Mouse (Mus musculus) spleen, postnatal 14 days (tissue): ENCODE data around the gene Shroom4.
"Not testable (repeated sequence)": the region's sequence is repeated elsewhere in the genome, so short reads cannot be mapped to it uniquely, and the experiment has no call there.

Source experiments
- DNase-seq, 2 experiments: peaks; one replicate each; pipeline ENCODE4 v3.0.0; 2021 to 2022; ENCODE audit warnings: low spot score in 2 of 2

Shroom4 gene

DNA sequence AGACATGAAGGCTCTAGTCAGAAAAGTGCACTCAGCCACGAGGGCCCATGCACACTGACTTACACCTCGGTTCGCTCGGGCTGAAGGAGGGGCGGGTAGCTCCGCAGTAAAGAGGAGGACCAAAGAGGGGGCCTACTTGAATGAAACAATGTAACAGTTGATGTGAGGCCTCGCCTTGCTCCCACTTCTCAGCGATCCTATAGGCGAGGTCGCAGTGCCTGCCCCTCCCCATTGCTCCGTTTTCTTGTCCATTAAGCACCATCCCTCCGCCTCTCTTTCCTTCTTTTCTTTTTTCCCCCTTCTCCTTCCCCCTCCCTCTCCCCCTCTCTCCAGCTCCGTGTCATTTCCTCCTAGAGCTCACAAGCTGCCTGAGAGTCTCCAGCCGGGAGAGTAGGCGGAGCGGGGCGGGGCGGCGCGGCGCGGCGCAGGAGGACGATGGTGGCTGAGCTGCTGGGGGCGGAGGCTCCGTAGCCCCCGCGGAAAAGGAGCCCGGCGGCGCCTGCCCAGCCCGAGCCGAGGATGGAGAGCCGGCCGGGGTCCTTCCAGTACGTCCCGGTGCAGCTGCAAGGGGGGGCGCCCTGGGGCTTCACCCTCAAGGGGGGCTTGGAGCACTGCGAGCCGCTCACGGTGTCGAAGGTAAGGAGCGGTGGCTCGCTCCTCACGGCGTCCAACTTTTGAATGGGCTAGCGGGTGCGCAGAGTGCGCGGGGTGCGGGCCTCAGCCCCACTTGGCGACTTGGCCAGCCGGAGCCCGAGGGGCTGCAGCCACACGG, at the start of gene Shroom4:
Gene Shroom4, plus strand, starts transcription at position 229 of the 772 bp plus-strand sequence.
- no peak for DNase-seq

DNA sequence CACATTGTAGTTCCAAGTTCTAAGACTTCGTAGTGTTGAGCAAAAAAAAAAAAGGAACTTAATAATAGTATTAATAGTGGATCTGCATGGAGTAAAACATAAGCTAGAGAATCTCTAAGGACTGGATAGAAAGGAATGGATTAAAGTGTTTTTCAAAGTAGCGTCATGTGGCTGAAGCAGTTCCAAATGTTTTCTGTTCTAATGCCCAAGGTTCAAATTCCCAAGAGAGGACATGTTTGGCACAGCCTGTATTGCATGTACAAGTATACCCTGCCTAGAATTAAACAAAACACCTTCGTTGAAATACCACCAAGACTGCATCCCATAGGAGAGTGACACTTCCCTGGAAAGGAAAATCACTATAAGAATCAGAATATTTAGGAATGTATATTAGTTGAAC, 42.8 kb upstream of the Shroom4 start:
- no peak for DNase-seq

DNA sequence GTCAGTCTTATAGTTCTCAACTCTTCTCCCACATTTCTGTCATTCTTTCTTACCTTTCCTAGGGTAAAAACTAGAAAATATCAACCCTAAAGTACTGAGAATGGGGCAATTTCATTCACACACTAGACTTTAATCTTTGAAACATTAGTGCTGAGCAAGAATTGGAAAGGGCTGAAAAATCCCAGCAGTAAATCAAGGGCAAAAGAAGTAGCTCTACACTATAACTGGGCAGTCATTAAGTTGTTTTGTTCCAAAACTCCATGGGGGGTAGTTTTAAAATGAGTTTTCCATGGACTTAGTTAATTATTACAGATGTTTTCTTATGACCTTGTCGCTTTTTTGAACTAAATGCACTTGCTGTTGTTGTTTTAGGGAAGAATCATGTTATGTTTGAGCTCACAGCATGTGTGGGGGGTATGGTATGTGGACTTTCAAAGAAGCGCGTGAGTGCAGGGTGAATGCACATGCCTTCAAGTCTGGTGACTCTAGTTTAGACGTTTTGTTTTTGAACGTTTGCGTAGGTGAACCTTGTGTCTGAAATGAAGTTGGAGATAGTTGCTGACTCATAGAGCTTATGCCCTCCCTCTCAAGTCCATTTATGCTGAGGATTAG, 42.0 kb upstream of the Shroom4 start:
- no peak for DNase-seq

DNA sequence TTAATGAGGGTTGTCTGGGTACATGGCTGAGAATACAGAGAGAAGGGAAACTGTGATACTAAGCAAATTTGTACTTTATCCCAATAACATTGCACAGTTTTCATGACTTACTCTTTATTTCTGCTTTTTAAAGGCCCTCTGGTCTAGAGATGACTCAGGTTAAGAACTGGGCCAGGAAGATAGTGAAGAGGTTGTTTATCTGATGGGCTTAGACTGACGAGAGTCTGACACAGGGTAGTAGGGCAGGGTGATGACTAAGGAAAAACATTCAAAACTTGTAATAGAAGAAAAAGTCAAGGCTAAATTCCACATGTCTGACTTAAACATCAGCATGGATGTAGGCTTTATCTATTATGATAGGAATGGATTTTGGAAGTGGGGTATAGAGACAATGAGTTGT, 30.8 kb upstream of the Shroom4 start:
- DNase-seq, result no peak

DNA sequence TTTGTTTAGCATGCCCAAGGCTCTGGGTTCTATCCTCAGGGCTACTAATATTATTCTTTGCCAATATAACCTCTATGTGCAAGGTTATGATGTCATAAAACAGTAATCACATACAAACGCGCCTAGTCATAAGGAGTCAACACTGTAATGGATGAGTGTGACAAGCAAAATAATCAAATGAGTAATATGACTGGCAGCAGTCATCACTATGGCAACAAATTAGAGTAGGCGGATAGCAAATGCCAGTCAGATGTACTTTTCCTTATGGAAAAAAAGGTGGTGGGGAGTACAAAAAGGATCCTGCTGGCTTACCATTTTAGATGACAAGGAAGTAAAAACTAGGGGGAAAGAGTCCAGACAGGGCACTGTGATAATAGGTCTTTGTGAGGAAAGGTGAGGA, 28.9 kb upstream of the Shroom4 start:
- no peak for DNase-seq

DNA sequence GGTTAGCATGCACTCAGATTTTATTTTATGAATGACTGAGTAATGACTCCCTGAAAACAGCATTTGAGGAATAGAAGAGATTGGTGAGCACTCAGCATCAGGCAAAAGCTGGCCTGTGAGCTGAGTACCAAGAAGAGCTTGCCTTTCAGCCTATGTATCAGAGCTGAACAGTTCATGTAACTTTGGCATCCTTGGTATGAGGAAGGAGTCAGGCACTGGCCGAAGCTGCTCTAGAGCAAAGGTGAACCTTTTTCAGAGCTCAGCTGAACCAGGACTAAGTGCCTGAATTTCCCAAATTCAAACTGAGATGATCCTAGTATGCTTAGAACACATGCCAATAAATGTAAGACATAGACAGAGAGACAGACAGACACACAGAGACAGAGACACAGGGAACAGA, 5.8 kb upstream of the Shroom4 start:
- DNase-seq, result no peak

DNA sequence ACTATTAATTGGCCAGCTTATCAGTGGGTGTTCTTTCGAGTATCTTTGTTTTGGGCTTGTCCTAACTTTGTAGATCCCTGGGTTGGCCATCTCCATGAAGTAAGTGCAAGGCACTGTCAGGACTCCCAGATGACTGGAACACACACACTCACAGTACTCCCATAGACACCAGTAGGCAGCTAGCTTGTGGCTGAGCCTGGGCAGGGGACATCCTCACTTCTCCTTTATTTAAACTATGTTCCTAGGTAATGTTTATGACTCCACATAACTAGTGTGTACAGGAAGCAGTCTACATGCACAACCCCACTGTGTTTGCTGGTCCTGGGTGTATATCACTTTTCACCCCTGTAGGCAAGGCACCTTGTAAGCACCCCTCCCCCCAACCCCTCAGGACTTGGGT, 461 bp upstream of the Shroom4 start:
- DNase-seq, result no peak

DNA sequence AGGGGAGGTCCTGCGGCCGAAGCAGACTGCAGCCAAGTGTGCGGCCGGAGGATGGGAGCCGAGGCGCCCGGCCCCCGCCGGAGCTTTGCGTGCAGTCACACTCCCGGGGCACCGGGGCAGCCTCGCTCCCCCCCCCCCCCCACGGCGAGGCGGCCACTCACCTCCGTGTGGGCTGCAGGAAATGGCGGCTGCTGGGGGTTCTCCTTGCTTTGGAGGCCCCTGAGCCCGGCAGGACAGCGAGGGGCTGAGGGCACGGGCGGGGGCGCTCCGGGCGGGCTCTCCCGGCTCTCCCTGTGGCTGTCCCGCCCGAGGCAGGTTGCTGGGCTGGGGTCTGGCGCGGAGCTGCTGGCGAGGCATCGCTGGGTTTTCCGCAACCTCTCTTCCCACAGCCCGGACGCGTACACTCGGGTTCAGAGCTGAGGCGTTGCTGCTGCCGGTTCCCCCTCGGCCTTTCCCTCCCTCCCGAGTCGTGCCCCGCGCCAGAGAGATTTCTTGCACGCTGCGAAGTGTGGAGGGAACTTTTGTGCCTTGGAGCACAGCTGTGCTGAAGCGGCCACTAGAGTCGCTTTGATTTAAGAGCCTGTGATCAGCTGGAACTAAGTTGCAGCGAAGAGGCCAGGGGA, 855 bp downstream of the Shroom4 start:
- DNase-seq, result no peak

DNA sequence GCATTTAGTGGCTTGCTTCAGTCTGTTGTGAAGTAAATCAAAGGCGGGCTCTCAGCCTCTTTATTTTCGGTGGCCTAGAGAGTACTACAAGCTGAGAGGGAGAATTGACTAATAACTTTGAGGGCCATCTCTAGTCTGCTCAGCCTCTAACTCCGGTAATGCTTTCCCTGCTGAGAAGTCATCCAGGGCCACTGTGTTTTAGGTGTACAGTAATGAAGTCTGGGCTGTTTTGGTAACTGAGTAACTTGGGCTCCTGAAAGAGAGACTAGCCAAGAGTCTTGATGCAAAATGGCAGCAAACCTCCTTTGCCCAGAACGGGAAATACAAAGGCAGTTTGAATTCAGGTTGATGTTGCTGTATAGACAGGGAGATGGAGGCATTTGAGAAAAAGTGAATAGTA, 3.3 kb downstream of the Shroom4 start:
- no peak for DNase-seq

DNA sequence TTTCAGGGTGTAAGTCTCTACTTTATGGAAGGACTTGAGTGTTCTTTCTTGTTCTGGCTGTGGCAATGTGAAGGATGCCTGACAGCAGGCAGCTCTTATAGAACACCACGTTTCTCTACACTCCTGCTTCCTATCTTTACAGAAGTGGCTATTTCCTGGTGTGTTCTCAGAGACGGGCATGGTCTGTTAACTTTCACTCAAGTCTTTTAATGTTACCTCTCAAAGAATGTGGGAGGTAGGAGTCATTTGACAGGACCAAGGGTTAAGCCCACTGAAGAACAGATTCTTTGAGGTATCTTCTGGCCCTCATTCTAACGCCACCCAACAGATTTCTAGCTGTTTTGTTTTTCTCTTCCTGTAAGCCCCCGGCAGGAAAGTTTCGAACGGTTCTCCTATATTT, 9.5 kb downstream of the Shroom4 start:
- DNase-seq, result no peak

DNA sequence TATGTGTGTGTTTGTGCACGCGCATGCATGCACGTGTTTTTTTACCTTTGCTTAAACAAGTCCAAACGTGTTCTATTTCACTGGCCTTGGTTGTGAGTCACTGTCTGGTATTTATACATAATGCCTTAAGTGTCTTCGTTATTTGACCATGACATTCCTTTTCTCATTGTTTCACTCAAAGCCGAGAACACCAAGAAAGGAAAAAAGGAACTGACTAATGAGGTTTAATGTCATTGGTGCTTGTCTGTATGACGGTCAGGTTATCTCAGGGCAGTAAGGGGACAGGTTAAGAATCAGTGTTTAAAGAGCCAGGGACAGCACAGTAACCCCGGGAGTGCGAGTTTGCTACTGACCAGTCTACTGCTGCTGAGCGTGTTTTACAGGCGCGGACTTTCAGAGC, 15.8 kb downstream of the Shroom4 start:
- no peak for DNase-seq

DNA sequence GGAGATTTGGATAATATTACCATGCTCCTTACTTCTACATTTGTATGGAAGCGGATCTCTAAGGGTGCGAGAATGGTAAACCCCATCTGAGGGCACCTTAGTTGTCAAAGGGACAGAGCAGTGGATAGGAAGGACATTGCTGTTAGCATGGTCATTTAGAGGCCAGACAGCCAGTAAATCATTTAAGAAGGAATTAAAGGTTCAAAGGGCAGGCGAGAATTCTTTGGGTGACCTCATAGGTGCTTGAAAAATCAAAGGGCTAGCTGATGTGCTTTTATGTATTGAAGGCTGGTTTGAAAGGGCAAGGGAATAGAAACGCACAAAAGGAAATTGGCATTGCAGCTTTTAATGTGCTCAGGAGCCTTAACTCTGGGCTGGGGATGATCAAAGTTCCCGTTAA, 16.3 kb downstream of the Shroom4 start:
- no peak for DNase-seq

DNA sequence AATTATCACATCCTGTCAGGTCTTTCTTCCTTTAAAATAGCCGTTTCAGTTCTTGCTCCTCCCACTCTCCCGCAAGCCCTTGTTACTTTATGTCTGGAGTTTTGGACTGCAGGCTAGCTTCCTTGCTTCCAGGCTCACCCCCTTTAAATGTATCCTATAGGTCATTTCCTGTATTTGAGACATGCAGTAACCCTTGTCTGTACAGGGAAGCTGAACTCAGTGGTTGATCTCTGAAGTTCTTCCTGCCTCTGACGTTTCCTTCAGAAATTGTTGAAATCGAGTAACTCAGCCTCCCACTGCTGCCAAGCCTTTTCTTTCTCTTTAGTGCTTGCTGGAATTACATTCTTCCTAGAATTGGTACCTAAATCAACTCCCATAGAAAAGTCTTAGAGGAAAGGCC, 18.5 kb downstream of the Shroom4 start:
- DNase-seq, result no peak

DNA sequence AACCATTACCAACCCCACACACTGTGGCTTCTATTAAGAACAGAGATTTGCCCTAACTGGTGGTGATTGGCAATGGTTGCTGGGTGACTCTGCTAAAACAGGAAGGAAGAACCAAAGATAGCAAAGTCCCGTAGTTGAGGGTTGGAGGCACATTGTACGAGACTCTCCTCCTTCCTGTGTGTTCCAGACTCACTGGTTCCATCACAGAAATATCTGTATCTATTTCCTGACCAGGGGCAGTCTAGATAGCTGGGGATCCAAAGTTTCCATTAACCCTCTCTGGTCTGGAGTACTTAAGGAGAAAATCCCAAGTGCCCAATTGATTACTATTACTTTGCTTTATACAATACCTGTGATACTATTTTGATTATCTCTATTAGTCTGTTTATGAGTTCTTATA, 35.6 kb downstream of the Shroom4 start:
- DNase-seq, result no peak

DNA sequence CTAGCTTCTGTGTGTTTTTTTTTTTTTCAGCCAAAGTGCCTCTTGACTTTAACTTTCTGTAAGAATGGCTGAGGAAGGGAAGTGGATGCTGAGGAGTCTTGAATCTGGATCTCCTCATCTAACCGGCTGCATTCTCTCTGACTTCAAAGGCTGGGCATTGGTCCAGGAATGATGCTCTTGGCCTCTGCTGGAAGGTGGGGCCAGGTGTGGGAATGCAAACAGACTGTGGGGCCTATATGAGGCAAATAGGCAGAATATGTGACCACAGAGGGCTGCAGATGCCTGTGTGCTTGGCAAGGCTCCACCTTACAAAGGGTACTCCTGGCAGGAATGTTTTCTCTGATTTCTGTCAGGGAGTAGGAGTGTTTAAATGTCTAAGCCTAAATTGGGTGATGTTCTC, 46.8 kb downstream of the Shroom4 start:
- no peak for DNase-seq

DNA sequence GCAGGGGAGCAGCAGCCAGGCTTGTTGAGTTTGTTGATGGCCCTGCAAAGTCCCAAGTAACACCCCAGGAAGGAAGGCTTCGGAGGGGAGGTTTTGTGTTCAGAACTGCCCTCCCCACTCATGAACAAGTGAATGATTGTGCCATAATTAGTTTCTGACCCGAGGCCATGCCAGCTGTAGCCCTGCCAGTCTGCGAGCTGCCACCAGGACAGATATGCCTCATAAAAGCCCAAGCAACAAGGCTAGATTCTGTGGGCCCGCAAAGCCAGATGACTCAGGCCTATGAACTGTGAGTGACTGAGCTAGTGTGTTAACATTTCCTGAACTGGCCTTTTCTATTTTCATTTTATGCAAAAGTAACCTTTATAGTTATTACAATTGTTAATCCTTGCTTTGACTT, 48.3 kb downstream of the Shroom4 start:
- DNase-seq, result no peak

DNA sequence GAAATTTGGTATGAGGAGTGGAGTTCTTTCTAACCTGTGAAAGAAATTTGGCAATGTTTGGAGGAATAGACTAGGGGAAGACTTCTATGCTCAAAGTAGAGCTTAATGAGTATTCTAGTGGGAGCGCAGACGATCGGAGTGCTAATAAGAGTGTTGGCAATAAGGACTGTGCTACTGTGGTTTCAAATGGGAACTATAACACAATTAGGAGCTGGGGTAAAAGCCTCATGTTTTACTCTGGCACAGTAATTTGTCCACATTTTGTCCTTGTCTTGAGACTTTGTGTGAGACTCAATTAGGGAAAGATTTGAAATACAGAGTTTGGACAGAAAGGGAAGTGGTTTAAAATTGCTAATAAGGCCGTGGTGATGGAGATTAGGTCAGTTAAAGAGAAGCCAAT, 53.6 kb downstream of the Shroom4 start:
- no peak for DNase-seq

DNA sequence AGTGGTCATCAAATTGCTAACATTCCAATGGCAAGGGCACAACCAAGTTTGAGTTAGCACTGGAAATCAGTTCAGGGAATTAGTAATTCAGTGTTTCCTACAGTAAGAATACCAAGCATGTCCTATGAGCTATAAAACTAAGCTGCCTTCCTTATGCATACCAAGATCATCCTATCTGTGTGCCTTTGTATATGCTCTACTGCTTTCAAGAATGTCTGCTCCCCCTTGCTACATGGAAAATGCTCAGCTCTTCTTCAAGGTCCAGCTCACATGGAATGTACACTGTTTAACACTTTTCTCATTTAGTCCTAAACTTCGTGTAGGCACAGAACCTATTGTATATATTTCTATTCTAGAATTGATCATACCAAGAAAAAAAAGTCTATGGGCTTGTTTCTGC, 69.6 kb downstream of the Shroom4 start:
- not testable (repeated sequence) for DNase-seq

DNA sequence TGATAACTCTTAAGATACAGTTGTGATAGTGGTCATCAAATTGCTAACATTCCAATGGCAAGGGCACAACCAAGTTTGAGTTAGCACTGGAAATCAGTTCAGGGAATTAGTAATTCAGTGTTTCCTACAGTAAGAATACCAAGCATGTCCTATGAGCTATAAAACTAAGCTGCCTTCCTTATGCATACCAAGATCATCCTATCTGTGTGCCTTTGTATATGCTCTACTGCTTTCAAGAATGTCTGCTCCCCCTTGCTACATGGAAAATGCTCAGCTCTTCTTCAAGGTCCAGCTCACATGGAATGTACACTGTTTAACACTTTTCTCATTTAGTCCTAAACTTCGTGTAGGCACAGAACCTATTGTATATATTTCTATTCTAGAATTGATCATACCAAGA, 72.9 kb downstream of the Shroom4 start:
- DNase-seq, result not testable (repeated sequence)

DNA sequence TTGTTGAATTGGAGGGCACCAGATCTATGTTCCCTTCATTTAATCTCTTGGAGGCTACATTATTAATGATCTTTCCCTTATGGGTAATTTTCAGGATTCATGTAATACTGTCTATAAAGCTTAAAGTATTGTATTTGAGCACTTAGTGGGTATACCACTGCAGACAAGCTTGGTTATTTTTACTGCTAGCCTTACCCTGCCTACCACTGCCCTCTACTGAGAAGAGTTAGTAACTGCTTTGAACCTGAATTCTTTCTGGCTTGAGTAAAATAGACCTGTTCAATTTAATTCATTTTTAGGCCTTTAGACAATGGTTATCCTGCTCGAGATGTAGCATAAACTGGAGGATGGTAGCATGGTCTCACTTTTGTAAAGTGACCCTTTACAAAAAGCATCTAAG, 75.5 kb downstream of the Shroom4 start:
- no peak for DNase-seq

DNA sequence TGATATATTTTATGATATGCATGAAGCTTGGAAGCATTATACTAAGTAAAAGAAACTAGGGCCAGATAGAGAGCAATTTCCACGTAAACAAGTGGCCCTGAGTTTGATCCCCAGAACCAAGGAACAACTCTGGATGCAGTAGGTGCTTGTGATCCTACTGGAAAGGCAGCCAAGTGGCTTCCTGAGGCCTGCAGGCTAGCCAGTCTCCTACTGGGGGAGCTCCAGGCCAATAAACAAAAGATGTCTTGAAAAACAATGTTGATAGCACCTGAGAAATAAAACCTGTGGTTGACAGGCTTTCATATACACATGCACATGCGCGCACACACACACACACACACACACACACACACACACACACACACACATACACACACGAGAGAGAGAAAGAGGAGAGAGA, 82.6 kb downstream of the Shroom4 start:
- DNase-seq, result no peak

DNA sequence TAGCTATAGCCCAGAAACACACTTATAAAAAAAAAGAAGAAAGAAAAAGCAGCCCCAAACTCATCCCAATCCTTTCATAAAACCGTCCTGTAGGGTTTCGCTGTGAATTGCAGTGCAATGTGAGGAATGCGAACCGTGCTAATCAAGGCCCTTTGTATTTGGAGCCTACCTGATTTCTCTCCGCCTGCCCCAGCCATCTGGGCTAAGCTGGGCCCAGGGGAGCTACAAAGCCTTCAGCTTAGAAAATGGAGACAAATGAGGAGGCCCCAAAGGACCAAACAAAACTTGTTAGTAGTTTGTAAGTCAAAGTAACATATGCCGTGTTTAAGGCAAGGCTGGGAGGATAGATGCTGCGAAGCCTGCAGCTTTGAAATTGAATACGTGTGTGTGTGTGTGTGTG, 84.2 kb downstream of the Shroom4 start:
- no peak for DNase-seq

DNA sequence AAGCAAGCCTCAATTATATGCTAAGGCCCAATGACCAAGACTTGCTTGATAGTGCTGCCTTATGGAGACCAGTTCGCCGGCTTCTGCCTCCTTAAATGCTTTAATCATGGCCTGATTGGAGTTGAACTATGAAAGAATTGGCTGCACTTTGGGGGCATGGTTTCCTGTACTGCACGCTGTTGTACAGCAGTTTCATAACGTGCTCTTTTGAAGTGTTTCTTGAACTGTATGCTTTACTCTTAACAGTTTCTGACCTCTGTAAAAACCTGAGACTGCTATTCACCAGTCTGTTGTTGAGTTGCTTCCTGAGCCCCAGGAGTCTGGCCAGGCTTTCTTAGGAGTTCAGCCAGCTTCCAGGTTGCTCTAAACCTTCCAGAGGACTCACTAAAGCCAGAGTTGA, 90.8 kb downstream of the Shroom4 start:
- no peak for DNase-seq
